Mouse (Mus musculus): ENCODE data around the gene Smco4.
"Not testable (repeated sequence)": the region's sequence is repeated elsewhere in the genome, so short reads cannot be mapped to it uniquely, and the experiment has no call there.

Gene Smco4

DNA sequence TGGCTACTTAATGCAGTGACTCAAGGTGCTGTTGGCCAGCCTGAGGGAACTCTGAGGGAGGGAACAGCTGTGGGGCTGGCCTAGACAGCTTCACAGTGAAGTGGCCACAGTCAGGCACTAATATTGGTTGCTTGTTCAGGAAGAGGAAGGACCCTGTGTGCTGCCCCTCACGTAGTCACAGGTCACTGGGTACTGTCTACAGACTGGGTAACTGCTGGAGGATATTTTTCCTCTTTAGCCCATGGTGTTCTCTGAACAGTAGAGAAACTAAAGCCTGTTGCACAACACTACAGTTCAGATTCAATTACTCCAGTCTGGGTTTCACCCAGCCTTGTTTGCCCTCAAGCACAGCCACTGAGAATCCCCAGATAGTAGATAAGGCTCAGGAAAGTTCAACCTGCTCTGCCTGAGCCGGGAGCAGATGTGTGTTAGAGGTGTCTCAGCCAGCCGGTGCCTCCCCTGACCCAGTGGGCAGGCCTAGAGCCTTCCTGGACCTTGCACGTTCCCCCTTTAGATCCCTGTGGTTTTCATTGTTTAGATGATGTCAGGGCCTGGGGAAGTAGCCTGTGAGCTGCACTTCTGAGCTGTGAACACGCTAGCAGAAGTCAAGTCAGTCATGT, 48.6 kb downstream of the Smco4 start:
- no peak for ATAC-seq (ENCODE audit: low TSS enrichment)

- no peak for ATAC-seq (ENCODE audit: low TSS enrichment)
These were observed 57.3 kb downstream of the Smco4 start for GRCm38 (mm10) chr9:15550461-15550961.

DNA sequence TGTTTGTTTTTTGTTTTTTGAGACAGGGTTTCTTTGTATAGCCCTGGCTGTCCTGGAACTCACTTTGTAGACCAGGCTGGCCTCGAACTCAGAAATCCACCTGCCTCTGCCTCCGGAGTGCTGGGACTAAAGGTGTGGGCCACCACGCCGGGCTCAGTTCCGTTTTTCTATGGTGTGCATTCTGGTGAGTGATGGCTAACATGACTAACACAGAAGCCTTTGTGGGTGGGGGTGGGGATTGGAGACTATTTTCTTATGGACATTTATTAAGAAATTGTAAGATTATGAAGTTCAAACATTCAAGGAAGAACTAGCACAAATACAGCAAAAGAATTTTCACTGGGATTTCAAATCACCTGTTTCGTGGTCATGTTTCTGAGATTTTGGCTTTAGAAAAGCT, 57.8 kb downstream of the Smco4 start:
- not testable (repeated sequence) for ATAC-seq (ENCODE audit: low TSS enrichment)

DNA sequence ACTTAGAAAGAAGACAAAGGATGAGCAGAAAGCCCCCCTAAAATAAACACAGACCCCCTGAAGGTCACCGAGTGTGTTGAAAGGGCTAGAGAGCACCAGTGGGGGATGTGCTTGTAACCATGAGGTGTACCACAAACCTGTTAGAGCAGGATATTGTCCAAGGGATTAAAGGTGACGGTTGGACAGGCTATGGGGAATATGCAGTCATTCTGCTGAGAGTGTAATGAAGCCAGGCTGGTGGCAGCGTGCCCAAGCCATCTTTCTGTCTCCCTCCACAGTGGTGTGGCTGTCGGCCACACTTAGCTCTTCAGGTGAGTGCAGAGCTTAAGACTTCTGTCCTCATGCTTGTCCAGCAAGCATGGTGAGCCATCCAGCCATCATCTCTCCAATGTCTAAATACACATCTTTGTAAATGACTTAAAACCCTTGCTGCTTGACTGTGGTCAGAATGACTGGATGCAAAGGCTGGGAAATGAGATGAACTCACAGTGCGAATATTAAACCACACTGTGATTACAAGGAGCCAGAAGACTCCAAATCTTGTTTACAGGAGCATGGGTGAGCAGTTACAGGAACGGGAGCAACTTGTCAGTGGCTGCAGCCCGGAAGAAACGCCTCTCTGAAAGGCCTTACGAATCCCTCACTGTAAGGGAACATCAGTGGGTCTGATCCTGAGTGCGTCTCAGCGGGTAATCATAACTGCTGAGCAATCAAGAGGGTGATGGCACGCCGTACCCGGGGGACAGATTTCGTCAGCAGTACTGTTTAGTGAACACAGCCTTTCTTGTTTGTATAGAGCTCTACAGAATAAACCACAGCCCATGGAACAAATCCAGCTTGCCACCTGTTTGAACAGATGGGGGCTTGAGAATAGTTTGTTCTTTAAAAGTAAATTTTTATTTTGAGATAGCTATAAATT, 59.0 kb downstream of the Smco4 start:
- no peak for ATAC-seq (ENCODE audit: low TSS enrichment)

DNA sequence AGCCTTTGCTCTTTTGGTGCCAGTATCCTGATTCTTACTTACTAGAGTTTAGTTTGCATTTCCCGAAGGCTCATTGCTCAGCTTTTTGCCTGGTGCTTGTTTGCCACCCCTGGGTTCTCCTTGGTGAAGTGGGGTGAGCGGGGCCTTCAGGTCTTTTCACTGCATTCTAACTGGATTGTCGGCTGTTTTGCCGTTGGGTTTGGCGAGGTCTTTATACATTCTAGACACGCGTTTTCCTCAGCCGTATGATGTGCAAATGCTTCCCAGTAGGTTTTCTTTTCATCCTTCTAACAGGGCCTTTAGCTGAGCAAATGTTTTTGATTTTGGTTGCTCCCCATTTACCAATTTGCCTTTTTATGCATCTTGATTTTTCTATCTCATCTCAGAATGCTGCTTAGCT, 60.1 kb downstream of the Smco4 start:
- no peak for ATAC-seq (ENCODE audit: low TSS enrichment)

- no peak for ATAC-seq (ENCODE audit: low TSS enrichment)
These were observed 67.2 kb downstream of the Smco4 start for GRCm38 (mm10) chr9:15560451-15560850.

GRCm38 (mm10) chr9:15562353-15562752, 69.1 kb downstream of the Smco4 start:
- no peak for ATAC-seq (ENCODE audit: low TSS enrichment)

DNA sequence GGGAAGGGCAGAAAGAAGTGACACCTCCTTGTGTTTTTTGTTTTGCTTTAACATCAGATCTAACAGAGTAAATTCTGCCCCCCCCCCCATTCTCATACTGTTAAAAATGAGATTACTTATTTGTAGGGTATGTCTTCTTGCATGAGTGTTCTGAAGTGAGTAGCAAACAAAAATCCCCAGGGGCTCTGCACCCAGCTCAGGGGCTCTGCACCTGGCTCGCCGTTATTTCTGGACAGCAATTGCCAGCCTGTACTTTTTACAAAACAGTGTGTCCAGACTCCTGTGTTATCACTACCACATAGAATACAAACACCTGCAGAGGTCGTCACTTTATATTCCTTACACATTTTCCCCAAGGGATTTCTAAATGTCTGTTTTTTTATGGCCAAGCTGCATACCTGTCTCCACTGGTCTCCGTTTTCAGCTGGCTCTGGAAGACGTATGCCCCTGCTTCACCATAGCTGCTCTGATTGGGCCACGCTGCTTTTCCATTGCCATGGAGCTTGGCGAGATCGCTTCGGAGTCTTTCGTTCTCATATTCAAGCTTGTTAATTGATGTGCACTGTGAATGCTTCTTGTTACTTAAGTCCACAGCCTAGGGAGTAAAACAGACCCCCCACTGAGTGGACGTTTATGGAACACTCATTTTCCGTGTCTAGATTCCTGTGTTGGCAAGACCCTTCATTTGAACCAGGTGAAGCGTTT, 81.7 kb downstream of the Smco4 start:
- no peak for ATAC-seq (ENCODE audit: low TSS enrichment)

DNA sequence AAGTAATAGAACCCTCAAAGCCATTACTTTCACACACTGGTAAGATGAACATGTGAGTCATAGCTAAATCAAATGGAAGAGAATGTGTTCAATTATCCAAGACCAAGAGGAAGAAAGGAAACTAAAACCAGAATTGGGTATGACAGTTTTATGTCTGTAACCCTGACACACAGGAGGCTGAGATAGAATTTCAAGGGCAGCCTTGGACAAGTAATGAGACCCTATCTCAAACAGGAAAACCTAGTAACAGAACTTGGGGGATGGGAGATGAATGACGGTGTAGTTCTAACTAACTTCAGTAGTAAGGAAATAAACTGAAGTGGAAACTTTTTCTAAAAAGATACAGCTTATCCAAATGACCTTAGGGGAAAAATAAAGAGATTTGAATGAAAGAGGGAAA, 85.2 kb downstream of the Smco4 start:
- ATAC-seq (ENCODE audit: low TSS enrichment), result no peak

DNA sequence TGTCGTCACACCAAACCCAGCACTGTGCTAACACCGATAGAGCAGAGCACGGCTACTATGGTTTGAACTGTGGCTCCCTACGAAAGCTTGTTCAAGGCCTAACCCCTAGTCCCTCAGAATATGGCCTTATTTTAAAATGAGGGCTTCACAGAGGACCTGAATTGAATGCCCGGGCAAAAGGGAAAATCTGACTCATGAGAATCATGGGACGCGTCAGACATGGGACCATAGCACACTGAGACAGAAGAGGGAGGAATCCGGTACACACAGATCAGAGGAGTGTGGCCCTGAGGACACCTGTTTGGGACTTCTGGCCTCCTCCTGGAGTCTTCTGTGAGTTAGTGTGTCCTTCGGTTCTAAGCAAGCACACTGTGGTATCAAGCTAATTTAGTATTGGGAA, 85.7 kb downstream of the Smco4 start:
- no peak for ATAC-seq (ENCODE audit: low TSS enrichment)

DNA sequence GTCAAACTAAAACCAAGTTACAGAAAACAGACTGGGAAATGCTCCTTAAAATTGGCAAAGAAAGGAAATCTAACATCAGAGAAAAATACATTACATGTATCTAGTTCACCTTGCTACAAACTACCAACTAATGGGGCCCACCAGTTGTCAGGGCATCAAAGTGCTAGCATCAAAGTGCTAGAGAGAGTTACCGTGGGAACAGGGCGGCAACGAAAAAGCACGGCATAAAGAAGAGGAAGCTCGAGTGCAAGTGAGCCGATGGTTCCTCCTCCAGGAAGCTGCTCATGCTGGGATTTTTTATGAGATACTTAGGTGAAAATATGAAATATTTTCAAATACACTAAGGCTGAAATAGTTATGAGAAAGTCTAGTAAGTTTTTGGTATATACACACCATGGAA, 86.9 kb downstream of the Smco4 start:
- ATAC-seq (ENCODE audit: low TSS enrichment), result no peak

- no peak for ATAC-seq (ENCODE audit: low TSS enrichment)
These were observed 88.8 kb downstream of the Smco4 start for GRCm38 (mm10) chr9:15582026-15582425.

DNA sequence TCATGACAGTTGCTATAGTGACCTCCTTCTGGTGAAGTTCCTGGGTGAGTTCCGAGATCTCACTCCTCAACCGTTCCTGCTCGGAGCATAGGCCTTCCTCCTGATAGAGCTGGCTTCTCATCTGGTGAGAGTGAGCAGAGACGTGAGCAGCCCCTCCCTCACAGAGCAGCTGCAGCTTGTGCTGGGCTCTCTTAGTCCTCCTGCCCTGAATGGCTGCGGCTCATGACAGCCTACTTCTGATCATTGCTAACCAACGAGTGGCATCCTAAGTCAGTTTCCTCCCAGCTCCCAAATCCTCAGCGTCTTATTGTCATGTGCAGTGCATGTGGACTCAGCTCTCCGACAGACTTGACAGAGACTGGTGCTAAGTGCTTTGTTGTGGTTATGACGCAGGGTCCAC, 91.0 kb downstream of the Smco4 start:
- no peak for ATAC-seq (ENCODE audit: low TSS enrichment)

GRCm38 (mm10) chr9:15585956-15586355, 92.7 kb downstream of the Smco4 start:
- no peak for ATAC-seq (ENCODE audit: low TSS enrichment)

DNA sequence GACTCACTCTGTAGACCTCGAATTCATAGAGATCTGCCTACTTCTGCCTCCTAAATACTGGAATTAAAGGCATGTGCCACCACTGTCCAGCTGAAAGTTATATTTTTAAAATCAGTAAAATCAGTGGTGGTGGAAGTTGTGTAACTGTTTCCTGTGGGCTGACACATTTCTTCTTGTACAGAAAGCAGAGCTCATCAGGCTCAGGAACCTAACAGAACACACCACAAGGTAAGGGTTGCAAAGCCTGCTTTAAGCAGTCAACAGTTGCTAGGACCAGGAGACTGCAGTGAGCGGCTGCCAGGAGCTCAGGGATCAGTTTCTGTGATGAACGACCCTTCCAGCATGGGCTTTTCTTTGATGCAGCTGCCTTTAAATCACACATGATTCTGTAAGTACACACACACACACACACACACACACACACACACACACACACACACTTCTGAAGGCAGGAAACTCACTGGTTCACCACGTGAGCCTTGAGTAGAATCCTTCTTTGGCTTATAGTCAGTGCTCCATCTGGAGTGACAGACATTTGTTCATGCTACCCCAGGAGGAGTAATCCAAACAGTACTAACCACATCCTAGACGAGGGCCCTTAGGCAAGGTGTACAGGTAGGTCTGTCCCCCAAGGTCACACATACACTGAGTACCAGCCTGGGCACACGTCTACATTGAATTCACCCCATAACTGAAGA, 94.1 kb downstream of the Smco4 start:
- no peak for ATAC-seq (ENCODE audit: low TSS enrichment)

DNA sequence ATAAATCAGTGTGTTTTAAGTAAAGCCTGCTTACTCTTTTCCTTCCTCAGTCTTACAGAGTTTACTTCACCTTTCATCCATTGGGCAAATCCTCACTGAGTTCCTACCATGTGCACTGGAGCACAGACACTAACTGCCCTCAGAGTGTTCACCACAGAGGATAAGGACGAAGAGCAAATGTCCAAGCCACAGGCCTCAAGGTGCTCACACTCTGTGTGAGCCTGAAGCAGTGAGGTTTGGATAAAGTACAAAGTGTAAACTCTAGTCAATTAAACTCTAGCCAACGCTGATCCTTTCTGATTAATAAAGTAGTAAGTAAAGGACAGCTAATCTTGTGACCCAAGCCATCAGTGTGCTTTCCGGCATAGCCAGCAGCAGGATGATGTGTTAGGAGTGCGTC, 100.9 kb downstream of the Smco4 start:
- ATAC-seq (ENCODE audit: low TSS enrichment), result no peak
